Mouse (Mus musculus) hematopoietic multipotent progenitor cell, adult 10-12 weeks (in vitro differentiated cells): ENCODE data around the gene Olfr1238. TPM values are rescaled to one million over a fixed set of nuclear protein-coding genes. Genes with fewer than 3 reads are reported as not detected.

ENCODE experiments used
- polyA plus RNA-seq: library from polyadenylated mRNA; stranded (reverse); fragments of >175 nt; gene quantifications from 2 replicates; pipeline ENCODE4 v1.2.3, GENCODE M21; 2012; ENCODE audit warnings: low replicate concordance

The Olfr1238 gene
- polyA plus RNA-seq, result not detected in 2 replicates

GRCm38 (mm10) chr2:89409576-89409975, at the start of gene Olfr1238:
Olfr1238 (minus strand) TSS chr2:89409676.

GRCm38 (mm10) chr2:89442900-89443299, 33.4 kb upstream of the Olfr1238 start, which contains the start of gene Olfr1240:
Olfr1240 (minus strand) TSS chr2:89443000.

GRCm38 (mm10) chr2:89420307-89420706, 10.8 kb upstream of the Olfr1238 start, which contains the start of gene Olfr1239:
Olfr1239 (minus strand) TSS chr2:89420407.

GRCm38 (mm10) chr2:89364765-89365164, 44.7 kb downstream of the Olfr1238 start, which contains the start of gene Olfr1234:
Olfr1234 (minus strand) TSS chr2:89364865.

Other genes with a start within 250 kb of the Olfr1238 start
- not detected in 2 replicates for gene Olfr1224-ps1, start 245.6 kb downstream of the Olfr1238 start, polyA plus RNA-seq
- gene Olfr1225, start 235.0 kb downstream of the Olfr1238 start, polyA plus RNA-seq, result not detected in 2 replicates
- gene Olfr1226, start 209.6 kb downstream of the Olfr1238 start, polyA plus RNA-seq, result not detected in 2 replicates
- not detected in 2 replicates for gene Olfr1228, start 155.6 kb downstream of the Olfr1238 start, polyA plus RNA-seq
- gene Olfr1229, start 121.7 kb downstream of the Olfr1238 start, polyA plus RNA-seq, result not detected in 2 replicates
- gene Olfr1230, start 112.4 kb downstream of the Olfr1238 start, polyA plus RNA-seq, result not detected in 2 replicates
- not detected in 2 replicates for gene Olfr1231, start 102.6 kb downstream of the Olfr1238 start, polyA plus RNA-seq
- not detected in 2 replicates for gene Olfr1232, start 80.0 kb downstream of the Olfr1238 start, polyA plus RNA-seq
- gene Olfr1233, start 67.3 kb downstream of the Olfr1238 start, polyA plus RNA-seq, result not detected in 2 replicates
- gene Olfr1234, start 44.8 kb downstream of the Olfr1238 start, polyA plus RNA-seq, result not detected in 2 replicates
- not detected in 2 replicates for gene Olfr1239, start 10.7 kb upstream of the Olfr1238 start, polyA plus RNA-seq
- gene Olfr1240, start 33.3 kb upstream of the Olfr1238 start, polyA plus RNA-seq, result not detected in 2 replicates
- not detected in 2 replicates for gene Olfr1241, start 77.5 kb upstream of the Olfr1238 start, polyA plus RNA-seq
- not detected in 2 replicates for gene Olfr1242, start 88.7 kb upstream of the Olfr1238 start, polyA plus RNA-seq
- gene Olfr1243, start 121.8 kb upstream of the Olfr1238 start, polyA plus RNA-seq, result not detected in 2 replicates
- gene Olfr1245, start 168.8 kb upstream of the Olfr1238 start, polyA plus RNA-seq, result not detected in 2 replicates
- gene Olfr1246, start 183.5 kb upstream of the Olfr1238 start, polyA plus RNA-seq, result not detected in 2 replicates
- not detected in 2 replicates for gene Olfr1247, start 204.5 kb upstream of the Olfr1238 start, polyA plus RNA-seq
- gene Olfr1248, start 208.6 kb upstream of the Olfr1238 start, polyA plus RNA-seq, result not detected in 2 replicates
- gene Olfr1249, start 225.3 kb upstream of the Olfr1238 start, polyA plus RNA-seq, result 0.05 TPM in 1 of 2 replicates, not detected in the other